Comparison of ENCODE assay signal across 15 mouse cellular contexts in the genomic region with DNA sequence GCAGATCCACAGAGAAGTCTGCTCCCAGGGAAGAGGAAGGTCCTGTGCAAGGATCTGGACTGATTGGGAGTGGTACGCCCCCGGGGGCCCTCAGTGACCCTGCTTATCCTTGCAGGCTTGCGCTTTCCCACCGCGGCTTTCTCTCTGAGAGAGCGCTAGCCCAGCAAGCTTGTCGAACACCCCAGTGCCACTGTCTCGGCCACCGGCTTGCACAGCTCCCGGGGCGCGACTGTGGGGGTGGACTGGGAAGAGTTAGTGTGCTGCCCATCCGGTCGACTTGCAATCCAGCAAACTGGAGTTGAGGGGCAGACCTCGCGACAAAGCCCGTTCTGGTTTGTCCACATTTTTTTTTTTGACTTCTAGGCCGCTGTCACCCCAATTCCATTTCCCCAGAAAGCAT. TPM values are rescaled to one million over a fixed set of nuclear protein-coding genes. Genes with fewer than 3 reads are reported as not detected.
DNase-seq lines count a peak whose midpoint lies in the region; ATAC-seq lines count a peak whose summit lies in the region.
"Had no signal": no experiment of that assay in that cellular context is flagged by ENCODE, and none has a peak within 500 bp of the region (broad histone marks: within the 10 kb centered on the region; RNA-seq: fewer than 3 reads in every experiment).

No protein-coding gene starts in this region.

- H3K9ac ChIP-seq in heart, embryonic 12.5 days: no peak overlapping the region
- H3K9ac ChIP-seq in embryonic facial prominence, embryonic 11.5 days (replicated peaks; ENCODE audit: low read length): no peak overlapping the region
- H3K9ac ChIP-seq in hindbrain, embryonic 13.5 days: no peak overlapping the region
- no peak overlapping the region for H3K9ac ChIP-seq in midbrain, embryonic 16.5 days (ENCODE audit: low read depth, low read length)
- H3K9ac ChIP-seq: liver, embryonic 14.5 days had no signal

- H3K27me3 ChIP-seq in heart, embryonic 12.5 days (replicated peaks): peaks cover 54% of the 10 kb centered on the region
- peaks cover 20% of the 10 kb centered on the region for H3K27me3 ChIP-seq in embryonic facial prominence, embryonic 11.5 days (ENCODE audit: control insufficient read depth, insufficient read depth, low read length)
- peaks cover 31% of the 10 kb centered on the region; the same call in 1 of the 2 replicates for H3K27me3 ChIP-seq in hindbrain, embryonic 13.5 days
- H3K27me3 ChIP-seq in midbrain, embryonic 16.5 days (ENCODE audit: control insufficient read depth, insufficient read depth, low read depth, low read length): no peaks in the 10 kb centered on the region

- no peaks in the 10 kb centered on the region for H3K36me3 ChIP-seq in heart, embryonic 12.5 days
- no peaks in the 10 kb centered on the region for H3K36me3 ChIP-seq in embryonic facial prominence, embryonic 11.5 days (replicated peaks; ENCODE audit: control insufficient read depth, insufficient read depth, low read depth, low read length)
- no peaks in the 10 kb centered on the region for H3K36me3 ChIP-seq in hindbrain, embryonic 13.5 days
- no peaks in the 10 kb centered on the region for H3K36me3 ChIP-seq in midbrain, embryonic 16.5 days (ENCODE audit: control insufficient read depth, insufficient read depth, low read length)
- H3K36me3 ChIP-seq: G1E had no signal

- ATAC-seq in heart, embryonic 12.5 days (ENCODE audit: insufficient number of reproducible peaks, low FRiP score): no peak
- ATAC-seq in embryonic facial prominence, embryonic 11.5 days (replicated peaks; ENCODE audit: insufficient number of reproducible peaks, low FRiP score, low TSS enrichment, low read depth): no peak
- no peak for ATAC-seq in hindbrain, embryonic 13.5 days (ENCODE audit: low FRiP score)
- ATAC-seq in midbrain, embryonic 16.5 days: no peak

- H3K9me3 ChIP-seq in heart, embryonic 12.5 days (replicated peaks): no peaks in the 10 kb centered on the region
- no peaks in the 10 kb centered on the region for H3K9me3 ChIP-seq in embryonic facial prominence, embryonic 11.5 days (replicated peaks; ENCODE audit: control insufficient read depth, low read length)
- H3K9me3 ChIP-seq in hindbrain, embryonic 13.5 days: no peaks in the 10 kb centered on the region
- no peaks in the 10 kb centered on the region for H3K9me3 ChIP-seq in midbrain, embryonic 16.5 days (replicated peaks; ENCODE audit: control insufficient read depth, low read length, poor library complexity, severe bottlenecking)

- no peak for DNase-seq in heart, adult 11 months
- peak; percentile 5 for DNase-seq in embryonic facial prominence, embryonic 11.5 days (ENCODE audit: low spot score)
- no peak for DNase-seq in layer of hippocampus, postnatal 25 days (ENCODE audit: extremely low spot score in 1 of 2, low spot score in 1 of 2)
- no peak for DNase-seq in testis, postnatal 10 days (ENCODE audit: low spot score)
- DNase-seq in thymus, postnatal 10 days (ENCODE audit: low spot score in 2 of 2): no peak
- DNase-seq: adrenal gland, adult 2 months; heart, adult 2 months; kidney, postnatal 14 days; thymus, adult 18-20 months had no signal

- 0 out of 2 replicates have a peak, but pooled peaks cover 5% of the 10 kb centered on the region for H3K4me1 ChIP-seq in heart, embryonic 12.5 days (replicated peaks)
- H3K4me1 ChIP-seq in embryonic facial prominence, embryonic 11.5 days (ENCODE audit: control insufficient read depth, insufficient read depth, low read length): no peaks in the 10 kb centered on the region
- peaks cover 13% of the 10 kb centered on the region for H3K4me1 ChIP-seq in hindbrain, embryonic 13.5 days (replicated peaks)
- H3K4me1 ChIP-seq in midbrain, embryonic 16.5 days (ENCODE audit: control insufficient read depth, insufficient read depth, low read length): peaks cover 6% of the 10 kb centered on the region

- 6% methylated on average over 17 of the region's 18 CpGs for WGBS in heart, embryonic 12.5 days
- 16% methylated on average over 18 of the region's 18 CpGs for WGBS in embryonic facial prominence, embryonic 11.5 days
- 10% methylated on average over 18 of the region's 18 CpGs for WGBS in hindbrain, embryonic 13.5 days
- WGBS in midbrain, embryonic 16.5 days: 17% methylated on average over 18 of the region's 18 CpGs

- no peak overlapping the region for H3K27ac ChIP-seq in heart, embryonic 12.5 days (ENCODE audit: poor library complexity, severe bottlenecking)
- no peak overlapping the region for H3K27ac ChIP-seq in embryonic facial prominence, embryonic 11.5 days (replicated peaks; ENCODE audit: low read depth, low read length)
- no peak overlapping the region for H3K27ac ChIP-seq in hindbrain, embryonic 13.5 days
- H3K27ac ChIP-seq in midbrain, embryonic 16.5 days (ENCODE audit: low read length): no peak overlapping the region
- H3K27ac ChIP-seq: heart, adult 2 months; liver, embryonic 14.5 days had no signal

- peak overlapping the region; percentile 56 for H3K4me2 ChIP-seq in heart, embryonic 12.5 days
- no peak overlapping the region for H3K4me2 ChIP-seq in embryonic facial prominence, embryonic 11.5 days (ENCODE audit: low read depth, low read length)
- H3K4me2 ChIP-seq in hindbrain, embryonic 13.5 days: peak overlapping the region; percentile 41
- H3K4me2 ChIP-seq in midbrain, embryonic 16.5 days (ENCODE audit: low read length): peak overlapping the region; percentile 38

- H3K4me3 ChIP-seq in heart, embryonic 12.5 days: peak overlapping the region; percentile 22; the same call in 1 of the 2 replicates
- H3K4me3 ChIP-seq in embryonic facial prominence, embryonic 11.5 days (ENCODE audit: low read depth, low read length): no peak overlapping the region
- H3K4me3 ChIP-seq in hindbrain, embryonic 13.5 days: 0 out of 2 replicates have a peak overlapping the region, but pooled peaks have one; percentile 9
- H3K4me3 ChIP-seq in midbrain, embryonic 16.5 days (ENCODE audit: low read depth, low read length): no peak overlapping the region
- H3K4me3 ChIP-seq: heart, adult 2 months had no signal

RNA-seq across cellular contexts. Expression of gene Sox3, which starts 5.4 kb away (rescaled TPM):
- polyA plus RNA-seq in heart, embryonic 12.5 days (2016; fragmentation: Nextera tagmentation; extraction: Ambion mirVana): 1.2 and 1.5 TPM in 2 replicates
- 1.4 and 3.5 TPM in 2 replicates for polyA plus RNA-seq in embryonic facial prominence, embryonic 11.5 days (2014; fragmentation: Nextera tagmentation; extraction: Ambion mirVana)
- polyA plus RNA-seq in hindbrain, embryonic 13.5 days (2015; fragmentation: Nextera tagmentation; extraction: Ambion mirVana): 1.1 and 1.3 TPM in 2 replicates
- 0.74 and 1.1 TPM in 2 replicates for polyA plus RNA-seq in midbrain, embryonic 16.5 days (2015; fragmentation: Nextera tagmentation; extraction: Ambion mirVana)
- total RNA-seq in layer of hippocampus, postnatal 25 days (2021): 1 to 10 TPM; 2.2 TPM
- total RNA-seq: adrenal gland, adult 2 months; common myeloid progenitor, adult 5-6 weeks; G1E; heart, adult 2 months had no signal
- polyA plus RNA-seq: G1E; heart, adult 2 months; liver, embryonic 14.5 days had no signal

Comparison
In these comparisons a context has a peak if more than half of its experiments do, and no peak if none do; other contexts are left out.
1. H3K4me3 ChIP-seq: peak in heart, embryonic 12.5 days (single experiment) and hindbrain, embryonic 13.5 days (single experiment); none in embryonic facial prominence, embryonic 11.5 days (single experiment) and midbrain, embryonic 16.5 days (single experiment).